Mouse (Mus musculus): Measurements from ENCODE around the gene Wnt2b.

GRCm38 (mm10) chr3:104909195-104909594, 52.5 kb downstream of the Wnt2b start:
- TF ChIP-seq POLR2A (IDR thresholded peaks at IDR 0.05; ENCODE audit: low read depth, low read length) (no peak), CTCF (IDR thresholded peaks at IDR 0.05; ENCODE audit: extremely low read depth, insufficient read length, insufficient replicate concordance, low read depth, low read length) (no peak)
